Mouse (Mus musculus) T-helper 17 cell (primary cell): ENCODE results near the gene Snap25.

Source experiments
- in situ Hi-C, 2 experiments: fragments of 300-600 bp; cut with MboI, MseI; formaldehyde crosslinking; loops; 1 replicate in 1 of 2; 2 replicates in 1 of 2; pipeline ENCODE4 v1.15.1; 2025; ENCODE audit warnings: high pct_unique_total_duplicates in 2 of 2

Gene Snap25

GRCm38 (mm10) chr2:136803142-136803541 is 89.9 kb downstream of the Snap25 start:
- in situ Hi-C loops: loop anchor here in 1 of 2 experiments (25.0 kb wide), 1 partner anchor 1134 kb away; no protein-coding TSS in a partner anchor

- in situ Hi-C loops: loop anchor here in 1 of 2 experiments (25.0 kb wide), 1 partner anchor 1129 kb away; no protein-coding TSS in a partner anchor
Observed at GRCm38 (mm10) chr2:136807992-136808726, 94.9 kb downstream of the Snap25 start.

- in situ Hi-C loops: loop anchor here in 1 of 2 experiments (25.0 kb wide), 1 partner anchor 1126 kb away; no protein-coding TSS in a partner anchor
Observed at GRCm38 (mm10) chr2:136811331-136811730, 98.1 kb downstream of the Snap25 start.

- in situ Hi-C loops: loop anchor here in 1 of 2 experiments (25.0 kb wide), 1 partner anchor 1120 kb away; no protein-coding TSS in a partner anchor
Observed at GRCm38 (mm10) chr2:136816717-136817400, 103.6 kb downstream of the Snap25 start.

GRCm38 (mm10) chr2:136823751-136824716 is 110.8 kb downstream of the Snap25 start:
- in situ Hi-C loops: loop anchor here in 1 of 2 experiments (25.0 kb wide), 1 partner anchor 1113 kb away; no protein-coding TSS in a partner anchor

- in situ Hi-C loops: no loop called here
Observed at GRCm38 (mm10) chr2:136827612-136828011, 114.4 kb downstream of the Snap25 start.
